Mouse (Mus musculus): ENCODE results near the gene Skap2. TPM values are rescaled to one million over a fixed set of nuclear protein-coding genes. Genes with fewer than 3 reads are reported as not detected.

Gene Skap2
- polyA plus RNA-seq (2016; fragmentation: Nextera tagmentation; extraction: Ambion mirVana): 8.0 and 11.4 TPM in 2 replicates

- Histone ChIP-seq H3K27me3 (replicated peaks; ENCODE audit: low read depth, poor library complexity, severe bottlenecking) (peaks cover 56% of the 10 kb centered on the region), H3K36me3 (replicated peaks) (no peaks in the 10 kb centered on the region), H3K4me1 (peaks cover 12% of the 10 kb centered on the region), H3K4me3 (peak within 1 kb of the TSS; percentile 75), H3K9me3 (no peaks in the 10 kb centered on the region), H3K27ac (replicated peaks) (peak within 1 kb of the TSS; percentile 87)
- WGBS: under 1% methylated on average over 51 of the region's 51 CpGs
- peak; percentile 99 for DNase-seq (ENCODE audit: low spot score)
These were observed at the start of gene Skap2 for GRCm38 (mm10) chr6:52012409-52013244. TSS of gene Skap2 (minus strand) at chr6:52012549.

GRCm38 (mm10) chr6:52058899-52059448 lies 46.6 kb upstream of the Skap2 start:
- no peak for DNase-seq (ENCODE audit: low spot score)
- H3K27me3 ChIP-seq (replicated peaks; ENCODE audit: low read depth, poor library complexity, severe bottlenecking): peaks cover 34% of the 10 kb centered on the region
- H3K36me3 ChIP-seq (replicated peaks): no peaks in the 10 kb centered on the region
- WGBS: 69% methylated on average over 10 of the region's 10 CpGs
- no peak overlapping the region for H3K4me3 ChIP-seq
- peaks cover 11% of the 10 kb centered on the region; the same call in 1 of the 2 replicates for H3K4me1 ChIP-seq
- H3K9me3 ChIP-seq: no peaks in the 10 kb centered on the region
- H3K27ac ChIP-seq (replicated peaks): no peak overlapping the region

GRCm38 (mm10) chr6:52058120-52058519 lies 45.8 kb upstream of the Skap2 start:
- peaks cover 16% of the 10 kb centered on the region; the same call in 1 of the 2 replicates for H3K4me1 ChIP-seq
- WGBS: 76% methylated on average over 5 of the region's 5 CpGs
- H3K4me3 ChIP-seq: no peak overlapping the region
- H3K27me3 ChIP-seq (replicated peaks; ENCODE audit: low read depth, poor library complexity, severe bottlenecking): peaks cover 34% of the 10 kb centered on the region
- DNase-seq (ENCODE audit: low spot score): no peak
- no peak overlapping the region for H3K27ac ChIP-seq (replicated peaks)
- no peaks in the 10 kb centered on the region for H3K36me3 ChIP-seq (replicated peaks)
- H3K9me3 ChIP-seq: no peaks in the 10 kb centered on the region

- Histone ChIP-seq H3K27ac (replicated peaks) (no peak overlapping the region), H3K36me3 (replicated peaks) (no peaks in the 10 kb centered on the region), H3K4me3 (no peak overlapping the region), H3K9me3 (no peaks in the 10 kb centered on the region), H3K27me3 (replicated peaks; ENCODE audit: low read depth, poor library complexity, severe bottlenecking) (peaks cover 19% of the 10 kb centered on the region), H3K4me1 (peaks cover 14% of the 10 kb centered on the region; the same call in 1 of the 2 replicates)
- 78% methylated on average over 15 of the region's 15 CpGs for WGBS
- peak; percentile 20 for DNase-seq (ENCODE audit: low spot score)
These were observed 41.5 kb upstream of the Skap2 start for GRCm38 (mm10) chr6:52053567-52054561.

GRCm38 (mm10) chr6:52050062-52050461 lies 37.7 kb upstream of the Skap2 start:
- H3K9me3 ChIP-seq: no peaks in the 10 kb centered on the region
- H3K4me3 ChIP-seq: no peak overlapping the region
- H3K27ac ChIP-seq (replicated peaks): no peak overlapping the region
- no peak for DNase-seq (ENCODE audit: low spot score)
- WGBS: 90% methylated on average over 12 of the region's 12 CpGs
- no peaks in the 10 kb centered on the region for H3K36me3 ChIP-seq (replicated peaks)
- H3K4me1 ChIP-seq: peaks cover 7% of the 10 kb centered on the region; the same call in 1 of the 2 replicates
- no peaks in the 10 kb centered on the region; the same call in 1 of the 2 replicates for H3K27me3 ChIP-seq (replicated peaks; ENCODE audit: low read depth, poor library complexity, severe bottlenecking)

GRCm38 (mm10) chr6:52045517-52045916 lies 33.2 kb upstream of the Skap2 start:
- no peaks in the 10 kb centered on the region for H3K9me3 ChIP-seq
- H3K4me3 ChIP-seq: no peak overlapping the region
- no peaks in the 10 kb centered on the region for H3K36me3 ChIP-seq (replicated peaks)
- DNase-seq (ENCODE audit: low spot score): peak; percentile 18
- WGBS: 47% methylated on average over 5 of the region's 5 CpGs
- H3K27ac ChIP-seq (replicated peaks): no peak overlapping the region
- no peaks in the 10 kb centered on the region; the same call in 1 of the 2 replicates for H3K27me3 ChIP-seq (replicated peaks; ENCODE audit: low read depth, poor library complexity, severe bottlenecking)
- no peaks in the 10 kb centered on the region for H3K4me1 ChIP-seq

- Histone ChIP-seq H3K27ac (replicated peaks) (no peak overlapping the region), H3K4me3 (no peak overlapping the region), H3K27me3 (replicated peaks; ENCODE audit: low read depth, poor library complexity, severe bottlenecking) (no peaks in the 10 kb centered on the region), H3K9me3 (0 out of 2 replicates have a peak, but pooled peaks cover 4% of the 10 kb centered on the region), H3K4me1 (peaks cover 3% of the 10 kb centered on the region; the same call in 1 of the 2 replicates), H3K36me3 (replicated peaks) (no peaks in the 10 kb centered on the region)
- WGBS: 77% methylated on average over 4 of the region's 4 CpGs
- DNase-seq (ENCODE audit: low spot score): no peak
These were observed 23.7 kb upstream of the Skap2 start for GRCm38 (mm10) chr6:52036077-52036476.

- Histone ChIP-seq H3K27ac (replicated peaks) (no peak overlapping the region), H3K9me3 (0 out of 2 replicates have a peak, but pooled peaks cover 4% of the 10 kb centered on the region), H3K4me3 (no peak overlapping the region), H3K4me1 (peaks cover 3% of the 10 kb centered on the region; the same call in 1 of the 2 replicates), H3K36me3 (replicated peaks) (no peaks in the 10 kb centered on the region), H3K27me3 (replicated peaks; ENCODE audit: low read depth, poor library complexity, severe bottlenecking) (no peaks in the 10 kb centered on the region)
- DNase-seq (ENCODE audit: low spot score): no peak
- WGBS: 41% methylated on average over 7 of the region's 7 CpGs
These were observed 18.8 kb upstream of the Skap2 start for GRCm38 (mm10) chr6:52031181-52031580.

GRCm38 (mm10) chr6:52028131-52028530 lies 15.8 kb upstream of the Skap2 start:
- no peak overlapping the region for H3K4me3 ChIP-seq
- no peaks in the 10 kb centered on the region for H3K9me3 ChIP-seq
- no peak for DNase-seq (ENCODE audit: low spot score)
- 91% methylated on average over 7 of the region's 7 CpGs for WGBS
- no peaks in the 10 kb centered on the region for H3K27me3 ChIP-seq (replicated peaks; ENCODE audit: low read depth, poor library complexity, severe bottlenecking)
- no peaks in the 10 kb centered on the region for H3K36me3 ChIP-seq (replicated peaks)
- H3K4me1 ChIP-seq: peaks cover 3% of the 10 kb centered on the region; the same call in 1 of the 2 replicates
- no peak overlapping the region for H3K27ac ChIP-seq (replicated peaks)

GRCm38 (mm10) chr6:52027181-52027580 lies 14.8 kb upstream of the Skap2 start:
- DNase-seq (ENCODE audit: low spot score): no peak

GRCm38 (mm10) chr6:52026281-52026680 lies 13.9 kb upstream of the Skap2 start:
- no peaks in the 10 kb centered on the region for H3K27me3 ChIP-seq (replicated peaks; ENCODE audit: low read depth, poor library complexity, severe bottlenecking)
- H3K36me3 ChIP-seq (replicated peaks): no peaks in the 10 kb centered on the region
- H3K4me3 ChIP-seq: no peak overlapping the region
- H3K4me1 ChIP-seq: peaks cover under 1% of the 10 kb centered on the region; the same call in 1 of the 2 replicates
- DNase-seq (ENCODE audit: low spot score): no peak
- no peaks in the 10 kb centered on the region for H3K9me3 ChIP-seq
- H3K27ac ChIP-seq (replicated peaks): no peak overlapping the region
- 81% methylated on average over 11 of the region's 11 CpGs for WGBS

More at GRCm38 (mm10) chr6:52027181-52027580, 14.8 kb upstream of the Skap2 start:
- H3K4me3 ChIP-seq: no peak overlapping the region
- no peaks in the 10 kb centered on the region for H3K9me3 ChIP-seq
- no peaks in the 10 kb centered on the region for H3K27me3 ChIP-seq (replicated peaks; ENCODE audit: low read depth, poor library complexity, severe bottlenecking)
- 79% methylated on average over 4 of the region's 4 CpGs for WGBS
- peaks cover 3% of the 10 kb centered on the region; the same call in 1 of the 2 replicates for H3K4me1 ChIP-seq
- H3K36me3 ChIP-seq (replicated peaks): no peaks in the 10 kb centered on the region
- H3K27ac ChIP-seq (replicated peaks): no peak overlapping the region

GRCm38 (mm10) chr6:52024730-52025129 lies 12.4 kb upstream of the Skap2 start:
- WGBS: 60% methylated on average over 5 of the region's 5 CpGs
- no peaks in the 10 kb centered on the region for H3K36me3 ChIP-seq (replicated peaks)
- H3K9me3 ChIP-seq: peaks cover 2% of the 10 kb centered on the region; the same call in 1 of the 2 replicates
- no peak overlapping the region for H3K4me3 ChIP-seq
- no peaks in the 10 kb centered on the region for H3K4me1 ChIP-seq
- no peak overlapping the region for H3K27ac ChIP-seq (replicated peaks)
- DNase-seq (ENCODE audit: low spot score): no peak
- no peaks in the 10 kb centered on the region for H3K27me3 ChIP-seq (replicated peaks; ENCODE audit: low read depth, poor library complexity, severe bottlenecking)
